Mouse (Mus musculus): ENCODE data around the gene Akap17b. TPM values are rescaled to one million over a fixed set of nuclear protein-coding genes. Genes with fewer than 3 reads are reported as not detected.
A peak's percentile ranks its signal among the peaks of the same experiment; 100 is the strongest.

The Akap17b gene
- total and polyA plus RNA-seq, 3 experiments, result 1.7 to 4.3 (median 2.9) TPM

GRCm38 (mm10) chrX:36609117-36609516, 36.1 kb downstream of the Akap17b start:
- Histone ChIP-seq H3K9ac (ENCODE audit: insufficient read depth, low read depth) (no peak overlapping the region), H3K79me2 (replicated peaks; ENCODE audit: control insufficient read depth, extremely low read depth, insufficient read depth, poor library complexity, severe bottlenecking) (no peaks in the 10 kb centered on the region), H3K36me3 (replicated peaks in 1 of 2; ENCODE audit: control insufficient read depth in 1 of 2, insufficient read depth in 1 of 2, low read length in 1 of 2) (peaks cover 0 to 48% of the 10 kb centered on the region in 2 experiments), H3K9me3 (replicated peaks; ENCODE audit: low read length) (no peaks in the 10 kb centered on the region), H3K4me2 (ENCODE audit: insufficient read depth, low read depth, poor library complexity, severe bottlenecking) (no peak overlapping the region; the same call in 1 of the 2 replicates), H3K4me3 (replicated peaks in 1 of 3; ENCODE audit: low read depth in 2 of 3, low read length in 2 of 3, poor library complexity in 1 of 3) (no peak overlapping the region), H3K4me1 (ENCODE audit: control insufficient read depth in 1 of 2, insufficient read depth in 2 of 2) (0 out of 4 replicates have a peak, but pooled peaks cover 0 to 2% of the 10 kb centered on the region in 2 experiments), H3K27ac (ENCODE audit: insufficient read depth, low read depth) (no peak overlapping the region), H3K27me3 (replicated peaks) (no peaks in the 10 kb centered on the region)
- peak; percentile 12 for DNase-seq (ENCODE audit: extremely low read depth)
- in situ Hi-C loops (cut with MboI; ENCODE audit: low pct_ligation_motif_present, low pct_unique_long_range_greater_than_20kb, low sequenced_read_pairs), result no loop called here
- TF ChIP-seq MXI1 (IDR thresholded peaks at IDR 0.05; ENCODE audit: low read depth, low read length) (peak; percentile 34; the same call in 1 of the 2 replicates), BHLHE40 (IDR thresholded peaks at IDR 0.05; ENCODE audit: low read depth, low read length) (peak; percentile 78), JUN (IDR thresholded peaks at IDR 0.05; ENCODE audit: insufficient read depth, low read depth, low read length) (no peak), EP300 (IDR thresholded peaks at IDR 0.05; ENCODE audit: low read length) (peak; percentile 71), IRF4 (IDR thresholded peaks at IDR 0.05; ENCODE audit: low read depth, low read length) (peak; percentile 66), SIN3A (IDR thresholded peaks at IDR 0.05; ENCODE audit: low read length) (0 out of 2 replicates have a peak, but pooled peaks have one; percentile 46)
- dilution Hi-C loops (cut with MboI; ENCODE audit: extremely low pct_ligation_motif_present, extremely low pct_unique_long_range_greater_than_20kb, low sequenced_read_pairs), result no loop called here

GRCm38 (mm10) chrX:36604040-36604439, 41.2 kb downstream of the Akap17b start:
- DNase-seq (ENCODE audit: extremely low read depth), result no peak
- dilution Hi-C loops (cut with MboI; ENCODE audit: extremely low pct_ligation_motif_present, extremely low pct_unique_long_range_greater_than_20kb, low sequenced_read_pairs) (no loop called here), in situ Hi-C loops (cut with MboI; ENCODE audit: low pct_ligation_motif_present, low pct_unique_long_range_greater_than_20kb, low sequenced_read_pairs) (no loop called here)
- Histone ChIP-seq H3K4me3 (replicated peaks in 1 of 3; ENCODE audit: low read depth in 2 of 3, low read length in 2 of 3, poor library complexity in 1 of 3) (no peak overlapping the region), H3K36me3 (replicated peaks in 1 of 2; ENCODE audit: control insufficient read depth in 1 of 2, insufficient read depth in 1 of 2, low read length in 1 of 2) (peaks cover 8 to 50% of the 10 kb centered on the region in 2 experiments), H3K27ac (ENCODE audit: insufficient read depth, low read depth) (no peak overlapping the region), H3K9me3 (replicated peaks; ENCODE audit: low read length) (no peaks in the 10 kb centered on the region), H3K79me2 (replicated peaks; ENCODE audit: control insufficient read depth, extremely low read depth, insufficient read depth, poor library complexity, severe bottlenecking) (peaks cover 3% of the 10 kb centered on the region), H3K4me1 (ENCODE audit: control insufficient read depth in 1 of 2, insufficient read depth in 2 of 2) (peaks cover 3 to 11% of the 10 kb centered on the region in 2 experiments; a peak in 3 of 4 replicates), H3K27me3 (replicated peaks) (no peaks in the 10 kb centered on the region), H3K9ac (ENCODE audit: insufficient read depth, low read depth) (no peak overlapping the region), H3K4me2 (ENCODE audit: insufficient read depth, low read depth, poor library complexity, severe bottlenecking) (no peak overlapping the region)
- TF ChIP-seq ZC3H11A (IDR thresholded peaks at IDR 0.05; ENCODE audit: low read depth, low read length) (no peak), CTCF (conservative IDR thresholded peaks at IDR 0.05 in 1 of 2, IDR thresholded peaks at IDR 0.05 in 1 of 2; ENCODE audit: low read depth in 2 of 2, low read length in 2 of 2) (no peak), ETS1 (conservative IDR thresholded peaks at IDR 0.05; ENCODE audit: low read depth, low read length) (no peak)

DNA sequence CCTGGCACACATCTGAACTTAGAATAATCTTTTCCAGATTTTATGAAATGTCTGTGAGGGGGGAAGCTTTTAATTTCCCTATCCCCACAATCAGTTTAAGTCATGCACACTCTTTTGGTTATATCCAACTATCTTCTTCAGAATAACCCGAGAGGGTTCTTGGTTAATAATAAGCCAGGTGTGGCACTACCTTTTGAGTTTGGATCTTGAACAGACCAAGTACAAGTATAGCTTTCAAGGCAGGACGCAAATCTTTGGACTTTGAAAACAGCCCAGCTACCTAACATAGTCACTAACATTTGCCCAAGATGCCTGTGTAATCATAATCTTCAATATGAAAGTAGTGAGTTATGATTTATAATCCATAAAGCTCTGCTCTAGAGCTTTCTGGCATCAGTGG, 42.3 kb downstream of the Akap17b start:
- TF ChIP-seq JUND (conservative IDR thresholded peaks at IDR 0.05; ENCODE audit: low read depth, low read length) (no peak), PAX5 (IDR thresholded peaks at IDR 0.05; ENCODE audit: low read length) (no peak), EP300 (IDR thresholded peaks at IDR 0.05; ENCODE audit: low read length) (no peak), USF1 (IDR thresholded peaks at IDR 0.05; ENCODE audit: low read depth, low read length) (no peak)
- in situ Hi-C loops (cut with MboI; ENCODE audit: low pct_ligation_motif_present, low pct_unique_long_range_greater_than_20kb, low sequenced_read_pairs) (no loop called here), dilution Hi-C loops (cut with MboI; ENCODE audit: extremely low pct_ligation_motif_present, extremely low pct_unique_long_range_greater_than_20kb, low sequenced_read_pairs) (no loop called here)
- peaks cover 7% of the 10 kb centered on the region for H3K79me2 ChIP-seq (replicated peaks; ENCODE audit: control insufficient read depth, extremely low read depth, insufficient read depth, poor library complexity, severe bottlenecking)
- no peak overlapping the region for H3K27ac ChIP-seq (ENCODE audit: insufficient read depth, low read depth)
- no peaks in the 10 kb centered on the region for H3K27me3 ChIP-seq (replicated peaks)
- H3K4me3 ChIP-seq (replicated peaks in 1 of 3; ENCODE audit: low read depth in 2 of 3, low read length in 2 of 3, poor library complexity in 1 of 3), result no peak overlapping the region
- no peak overlapping the region for H3K9ac ChIP-seq (ENCODE audit: insufficient read depth, low read depth)
- peaks cover 8 to 50% of the 10 kb centered on the region in 2 experiments for H3K36me3 ChIP-seq (replicated peaks in 1 of 2; ENCODE audit: control insufficient read depth in 1 of 2, insufficient read depth in 1 of 2, low read length in 1 of 2)
- DNase-seq (ENCODE audit: extremely low read depth), result no peak
- H3K4me2 ChIP-seq (ENCODE audit: insufficient read depth, low read depth, poor library complexity, severe bottlenecking), result no peak overlapping the region
- peaks cover 3 to 11% of the 10 kb centered on the region in 2 experiments; a peak in 3 of 4 replicates for H3K4me1 ChIP-seq (ENCODE audit: control insufficient read depth in 1 of 2, insufficient read depth in 2 of 2)
- no peaks in the 10 kb centered on the region for H3K9me3 ChIP-seq (replicated peaks; ENCODE audit: low read length)
